Mouse (Mus musculus) stomach, embryonic 16.5 days (tissue): ENCODE data around the gene Ppfibp2. TPM values are rescaled to one million over a fixed set of nuclear protein-coding genes. Genes with fewer than 3 reads are reported as not detected.
A peak's percentile ranks its signal among the peaks of the same experiment; 100 is the strongest.

Experiments
- ATAC-seq: fragments of 200-750 bp; cut with Nextera tagmentation; 2 replicates; pipeline ENCODE4 v1.8.0; 2017; ENCODE audit warnings: moderate number of reproducible peaks, moderate TSS enrichment; ENCODE audit not compliant: insufficient read depth, low FRiP score
- H3K27ac ChIP-seq: fragments of 300-500 bp; sonication (generic); 2 replicates; pipeline ENCODE4 v1.5.1; 2014; ENCODE audit warnings: low read length
- H3K27me3 ChIP-seq: fragments of 300-500 bp; sonication (generic); 2 replicates; pipeline ENCODE4 v1.6.1; 2014; ENCODE audit warnings: low read length, control low read depth, mixed read lengths; ENCODE audit not compliant: control insufficient read depth, insufficient read depth
- H3K36me3 ChIP-seq: fragments of 300-500 bp; sonication (generic); 2 replicates; pipeline ENCODE4 v1.6.1; 2014; ENCODE audit warnings: low read length; ENCODE audit not compliant: control insufficient read depth, insufficient read depth
- H3K4me1 ChIP-seq: fragments of 300-500 bp; sonication (generic); 2 replicates; pipeline ENCODE4 v1.6.1; 2014; ENCODE audit warnings: low read length, control low read depth, mixed read lengths; ENCODE audit not compliant: control insufficient read depth, insufficient read depth
- H3K4me2 ChIP-seq: fragments of 300-500 bp; sonication (generic); 2 replicates; pipeline ENCODE4 v1.6.1; 2014; ENCODE audit warnings: low read depth, low read length, mixed read lengths
- H3K4me3 ChIP-seq: fragments of 300-500 bp; sonication (generic); replicated peaks from 2 replicates; pipeline ENCODE4 v1.5.1; 2014; ENCODE audit warnings: mild to moderate bottlenecking, low read length
- H3K9ac ChIP-seq: fragments of 300-500 bp; sonication (generic); 2 replicates; pipeline ENCODE4 v1.6.1; 2014; ENCODE audit warnings: low read length
- H3K9me3 ChIP-seq: fragments of 300-500 bp; sonication (generic); replicated peaks from 2 replicates; pipeline ENCODE4 v1.6.1; 2016; ENCODE audit warnings: low read length, control low read depth; ENCODE audit not compliant: control insufficient read depth
- WGBS: fragments of 180-500 bp; shearing (Covaris S2); extraction: QIAGEN DNeasy Blood & Tissue Kit; methylation state at CpG from one replicate; pipeline ENCODE4 v1.1.7; 2014; 5-methylcytosine and 5-hydroxymethylcytosine counted together
- polyA plus RNA-seq: library from polyadenylated mRNA; unstranded; fragments of >200 nt; fragmentation: Nextera tagmentation; extraction: Ambion mirVana; gene quantifications from 2 replicates; pipeline ENCODE4 v1.2.1, GENCODE M21; 2015

Gene Ppfibp2
- polyA plus RNA-seq, 1 experiment from 2014 or later = 20.3 TPM

DNA sequence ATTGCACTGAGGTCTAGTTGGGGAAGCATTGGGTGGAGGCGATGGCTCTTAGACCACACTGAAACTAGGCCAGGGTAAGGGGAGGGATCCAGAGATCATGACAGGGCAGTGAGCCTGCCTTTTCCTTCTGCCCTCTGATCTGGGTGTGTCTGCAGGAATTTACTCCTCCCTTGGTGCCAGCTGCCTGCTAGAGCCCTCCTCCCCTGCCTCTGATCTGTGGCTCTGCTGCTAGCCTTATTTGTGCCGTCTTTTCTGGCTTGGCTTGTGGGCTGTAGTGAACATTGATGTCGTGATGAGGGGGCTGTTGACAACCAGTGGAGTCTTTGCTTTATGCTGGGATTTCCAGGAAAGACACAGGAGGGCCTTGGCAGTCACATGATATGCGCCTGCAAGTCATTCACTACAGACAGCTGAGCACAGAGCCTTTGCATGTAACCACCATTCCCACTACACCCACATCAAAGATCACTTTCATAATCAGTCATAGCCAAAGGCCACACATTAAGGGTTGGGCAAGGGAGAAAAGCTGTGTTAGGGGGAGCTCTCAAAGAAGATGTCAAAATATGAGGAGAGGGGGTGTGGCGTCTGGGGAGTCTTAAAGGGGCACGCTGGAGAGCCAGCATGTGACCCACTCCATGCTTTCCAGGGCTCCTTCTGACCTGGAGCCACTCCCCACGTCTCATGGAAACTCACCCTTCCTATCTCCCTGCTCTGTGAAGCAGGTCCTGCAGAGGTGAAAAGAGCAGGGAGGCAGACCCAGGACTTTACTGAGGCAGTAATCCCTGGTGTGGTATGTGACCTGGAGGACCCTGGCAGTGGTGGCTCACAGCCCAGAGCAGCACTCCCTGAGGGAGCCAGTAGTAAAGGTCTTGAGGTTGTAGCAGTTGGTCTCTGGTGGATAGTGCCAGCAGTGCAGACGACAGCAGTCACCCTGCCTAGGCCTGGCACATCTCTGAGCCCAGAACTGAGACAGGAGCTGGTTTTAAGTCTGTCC lies 69.4 kb downstream of the Ppfibp2 start:
- H3K36me3 ChIP-seq = no peaks in the 10 kb centered on the region
- peak overlapping the region; percentile 48 for H3K4me3 ChIP-seq
- peak overlapping the region; percentile 95 for H3K27ac ChIP-seq
- H3K4me1 ChIP-seq = peaks cover 54% of the 10 kb centered on the region
- WGBS = 26% methylated on average over 8 of the region's 8 CpGs
- no peaks in the 10 kb centered on the region for H3K9me3 ChIP-seq
- peak overlapping the region; percentile 51 for H3K4me2 ChIP-seq
- peak; percentile 63 for ATAC-seq
- H3K27me3 ChIP-seq = no peaks in the 10 kb centered on the region
- peak overlapping the region; percentile 73 for H3K9ac ChIP-seq

DNA sequence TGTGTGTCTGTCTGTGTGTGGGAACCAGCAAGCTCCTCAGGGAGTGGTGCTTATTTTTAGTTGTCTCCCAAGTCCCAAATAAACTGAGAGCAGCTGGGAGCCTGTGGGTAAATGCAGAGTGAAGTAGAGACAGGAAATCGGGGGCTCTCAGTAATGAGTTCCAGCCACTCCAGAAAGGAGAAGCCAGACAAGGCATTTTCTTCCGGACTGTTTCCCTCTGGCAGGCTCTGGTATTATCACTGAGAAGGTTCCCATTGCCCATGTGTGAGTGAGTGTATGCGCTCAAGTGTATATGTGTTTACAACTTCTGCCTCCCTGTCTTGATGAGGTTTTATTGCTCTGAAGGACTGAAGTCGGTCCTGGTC lies 70.2 kb downstream of the Ppfibp2 start:
- peak overlapping the region; percentile 95 for H3K27ac ChIP-seq
- ATAC-seq = 0 out of 2 replicates have a peak, but pooled peaks have one; percentile 13
- peak overlapping the region; percentile 51 for H3K4me2 ChIP-seq
- WGBS = 11% methylated on average over 4 of the region's 4 CpGs
- peak overlapping the region; percentile 48 for H3K4me3 ChIP-seq
- peaks cover 51% of the 10 kb centered on the region for H3K4me1 ChIP-seq
- H3K9ac ChIP-seq = peak overlapping the region; percentile 73
- no peaks in the 10 kb centered on the region for H3K27me3 ChIP-seq
- H3K36me3 ChIP-seq = no peaks in the 10 kb centered on the region
- no peaks in the 10 kb centered on the region for H3K9me3 ChIP-seq

DNA sequence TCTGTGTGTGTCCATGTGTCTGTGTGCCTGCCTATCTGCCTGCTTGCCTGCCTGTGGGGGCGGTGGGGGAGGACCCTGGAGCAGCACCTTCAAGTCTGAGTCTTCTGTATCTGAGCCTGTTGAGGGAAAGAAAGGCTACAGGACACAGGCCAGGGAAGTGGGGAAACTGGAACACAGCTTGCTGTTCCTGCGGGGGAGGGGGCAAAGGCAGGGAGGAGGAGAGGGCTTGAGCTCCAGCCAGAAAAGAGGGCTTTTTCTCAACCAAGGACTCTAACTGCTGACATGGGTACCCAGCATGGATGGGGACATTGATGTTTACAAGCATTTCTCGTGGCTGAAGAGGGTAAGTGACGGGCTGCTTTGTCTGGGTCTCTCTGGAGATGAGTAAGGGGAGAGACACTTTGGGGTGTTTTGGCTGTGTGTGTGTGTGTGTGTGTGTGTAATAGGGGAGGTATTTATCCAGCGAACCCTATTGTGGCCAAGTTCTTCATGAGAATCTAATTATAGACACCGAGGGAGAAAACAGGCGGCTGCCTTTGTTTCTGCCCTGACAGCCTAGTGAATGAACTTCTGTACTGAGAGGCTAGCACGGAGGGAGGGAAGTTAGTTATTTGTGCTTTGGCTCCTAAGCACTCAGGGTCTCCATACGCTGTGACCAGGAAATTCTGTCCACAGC lies 70.7 kb downstream of the Ppfibp2 start:
- H3K27ac ChIP-seq = peak overlapping the region; percentile 95
- H3K36me3 ChIP-seq = no peaks in the 10 kb centered on the region
- WGBS = 8% methylated on average over 9 of the region's 9 CpGs
- peak overlapping the region; percentile 48 for H3K4me3 ChIP-seq
- H3K9ac ChIP-seq = peak overlapping the region; percentile 73
- ATAC-seq = no peak
- no peaks in the 10 kb centered on the region for H3K27me3 ChIP-seq
- peak overlapping the region; percentile 51 for H3K4me2 ChIP-seq
- H3K4me1 ChIP-seq = peaks cover 51% of the 10 kb centered on the region
- no peaks in the 10 kb centered on the region for H3K9me3 ChIP-seq

- Histone ChIP-seq H3K4me1 (peaks cover 51% of the 10 kb centered on the region), H3K36me3 (no peaks in the 10 kb centered on the region), H3K4me3 (peak overlapping the region; percentile 48), H3K9me3 (no peaks in the 10 kb centered on the region), H3K27me3 (no peaks in the 10 kb centered on the region), H3K9ac (peak overlapping the region; percentile 73), H3K4me2 (peak overlapping the region; percentile 51), H3K27ac (peak overlapping the region; percentile 95)
- WGBS = 28% methylated on average over 13 of the region's 13 CpGs
- ATAC-seq = no peak
Observed at GRCm38 (mm10) chr7:107666262-107666902, 71.4 kb downstream of the Ppfibp2 start.

- Histone ChIP-seq H3K4me1 (peaks cover 34% of the 10 kb centered on the region), H3K9me3 (no peaks in the 10 kb centered on the region), H3K27ac (no peak overlapping the region), H3K4me3 (no peak overlapping the region), H3K27me3 (no peaks in the 10 kb centered on the region), H3K4me2 (no peak overlapping the region), H3K36me3 (no peaks in the 10 kb centered on the region), H3K9ac (no peak overlapping the region)
- ATAC-seq = no peak
- WGBS = 63% methylated on average over 5 of the region's 5 CpGs
Observed at GRCm38 (mm10) chr7:107668514-107668913, 73.5 kb downstream of the Ppfibp2 start.

DNA sequence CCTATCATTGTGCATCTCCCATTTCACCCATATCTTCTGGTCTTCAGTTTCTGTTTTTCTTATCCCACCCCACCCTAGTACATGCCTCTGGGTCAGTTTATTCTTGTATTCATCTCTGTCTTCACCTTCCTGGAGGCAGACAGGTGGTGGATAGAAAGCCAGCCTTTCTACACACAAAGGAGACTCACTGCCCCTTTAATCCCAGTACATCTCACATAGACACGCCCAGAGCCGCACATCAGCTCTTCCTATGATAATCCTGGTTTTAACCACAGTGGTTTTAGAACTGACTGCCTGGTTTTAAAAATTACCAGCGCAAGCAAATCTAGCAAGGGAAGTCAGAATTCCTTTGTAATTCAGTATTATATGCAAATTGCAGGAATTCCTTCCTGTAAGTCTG lies 80.2 kb downstream of the Ppfibp2 start:
- Histone ChIP-seq H3K27me3 (no peaks in the 10 kb centered on the region), H3K27ac (peak overlapping the region; percentile 55; the same call in 1 of the 2 replicates), H3K9ac (no peak overlapping the region), H3K36me3 (no peaks in the 10 kb centered on the region), H3K9me3 (no peaks in the 10 kb centered on the region), H3K4me1 (peaks cover 4% of the 10 kb centered on the region; the same call in 1 of the 2 replicates), H3K4me3 (no peak overlapping the region), H3K4me2 (no peak overlapping the region)
- WGBS = 67% methylated on average over 3 of the region's 3 CpGs
- ATAC-seq = no peak

- H3K4me1 ChIP-seq = peaks cover 17% of the 10 kb centered on the region
- H3K36me3 ChIP-seq = no peaks in the 10 kb centered on the region
- 50% methylated on average over 6 of the region's 6 CpGs for WGBS
- H3K4me2 ChIP-seq = no peak overlapping the region
- ATAC-seq = peak; percentile 56; the same call in 1 of the 2 replicates
- no peak overlapping the region for H3K4me3 ChIP-seq
- H3K9ac ChIP-seq = no peak overlapping the region
- H3K27me3 ChIP-seq = no peaks in the 10 kb centered on the region
- H3K27ac ChIP-seq = peak overlapping the region; percentile 34
- no peaks in the 10 kb centered on the region for H3K9me3 ChIP-seq
Observed at GRCm38 (mm10) chr7:107680151-107680852, 85.3 kb downstream of the Ppfibp2 start.

DNA sequence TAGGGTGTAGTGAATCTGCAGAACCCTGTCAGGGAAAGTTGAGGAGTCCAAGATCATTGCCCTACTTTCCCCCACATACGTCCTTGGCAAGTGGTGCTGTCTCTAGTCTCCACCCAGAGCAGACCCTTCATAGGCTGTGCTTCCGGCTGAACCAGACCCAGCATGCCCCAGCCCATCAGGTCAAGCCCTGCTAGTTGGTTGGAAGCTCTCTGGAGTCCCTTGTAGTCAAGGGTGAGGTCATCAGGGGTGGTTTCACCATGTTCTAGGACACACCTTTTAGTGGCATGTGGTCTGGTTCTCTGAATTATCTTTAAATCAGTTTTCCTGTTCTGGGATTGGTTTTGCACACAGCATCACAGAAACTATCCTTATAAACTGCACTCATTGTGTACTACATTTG lies 86.3 kb downstream of the Ppfibp2 start:
- no peak overlapping the region for H3K9ac ChIP-seq
- no peaks in the 10 kb centered on the region for H3K9me3 ChIP-seq
- no peaks in the 10 kb centered on the region for H3K27me3 ChIP-seq
- peaks cover 14% of the 10 kb centered on the region for H3K4me1 ChIP-seq
- peak overlapping the region; percentile 34 for H3K27ac ChIP-seq
- no peak overlapping the region for H3K4me3 ChIP-seq
- H3K36me3 ChIP-seq = no peaks in the 10 kb centered on the region
- no peak for ATAC-seq
- H3K4me2 ChIP-seq = no peak overlapping the region
- 75% methylated on average over 2 of the region's 2 CpGs for WGBS
